Mouse (Mus musculus) midbrain, embryonic 14.5 days (tissue): ENCODE measurements around the gene Ksr2. TPM values are rescaled to one million over a fixed set of nuclear protein-coding genes. Genes with fewer than 3 reads are reported as not detected.

Experiments
- ATAC-seq: fragments of 200-750 bp; cut with Nextera tagmentation; 2 replicates; pipeline ENCODE4 v1.8.0; 2017; ENCODE audit warnings: moderate number of reproducible peaks, moderate library complexity; ENCODE audit not compliant: low FRiP score, low TSS enrichment
- DNase-seq: peaks from one replicate; pipeline ENCODE4 v3.0.0-alpha.2; 2015
- H3K27ac ChIP-seq: fragments of 300-500 bp; sonication (generic); replicated peaks from 2 replicates; pipeline ENCODE4 v1.5.1; 2014; ENCODE audit warnings: mild to moderate bottlenecking, low read depth, low read length, moderate library complexity
- H3K27me3 ChIP-seq: fragments of 300-500 bp; sonication (generic); 2 replicates; pipeline ENCODE4 v1.6.1; 2014; ENCODE audit warnings: low read length, control low read depth, mixed read lengths; ENCODE audit not compliant: control insufficient read depth, insufficient read depth
- H3K36me3 ChIP-seq: fragments of 300-500 bp; sonication (generic); 2 replicates; pipeline ENCODE4 v1.6.1; 2014; ENCODE audit warnings: low read length, control low read depth; ENCODE audit not compliant: control insufficient read depth, insufficient read depth
- H3K4me1 ChIP-seq: fragments of 300-500 bp; sonication (generic); 2 replicates; pipeline ENCODE4 v1.6.1; 2014; ENCODE audit warnings: mild to moderate bottlenecking, antibody characterized with exemption, low read length, control low read depth; ENCODE audit not compliant: control insufficient read depth, insufficient read depth
- H3K4me2 ChIP-seq: fragments of 300-500 bp; sonication (generic); 2 replicates; pipeline ENCODE4 v1.6.1; 2014; ENCODE audit warnings: mild to moderate bottlenecking, low read length, moderate library complexity
- H3K4me3 ChIP-seq: fragments of 300-500 bp; sonication (generic); replicated peaks from 2 replicates; pipeline ENCODE4 v1.5.1; 2014; ENCODE audit warnings: low read depth, low read length
- H3K9ac ChIP-seq: fragments of 300-500 bp; sonication (generic); replicated peaks from 2 replicates; pipeline ENCODE4 v1.6.1; 2014; ENCODE audit warnings: mild to moderate bottlenecking, low read length, moderate library complexity
- H3K9me3 ChIP-seq: fragments of 300-500 bp; sonication (generic); 2 replicates; pipeline ENCODE4 v1.6.1; 2016; ENCODE audit warnings: low read length, control low read depth, mixed read lengths; ENCODE audit not compliant: control insufficient read depth
- WGBS: fragments of 180-500 bp; shearing (Covaris S2); extraction: QIAGEN DNeasy Blood & Tissue Kit; methylation state at CpG from one replicate; pipeline ENCODE4 v1.1.7; 2014; 5-methylcytosine and 5-hydroxymethylcytosine counted together
- polyA plus RNA-seq: library from polyadenylated mRNA; unstranded; fragments of >200 nt; fragmentation: Nextera tagmentation; extraction: Ambion mirVana; gene quantifications from 2 replicates; pipeline ENCODE4 v1.2.1, GENCODE M21; 2014

Ksr2 gene
- polyA plus RNA-seq, 1 experiment from 2014 or later = 8.1 TPM

DNA sequence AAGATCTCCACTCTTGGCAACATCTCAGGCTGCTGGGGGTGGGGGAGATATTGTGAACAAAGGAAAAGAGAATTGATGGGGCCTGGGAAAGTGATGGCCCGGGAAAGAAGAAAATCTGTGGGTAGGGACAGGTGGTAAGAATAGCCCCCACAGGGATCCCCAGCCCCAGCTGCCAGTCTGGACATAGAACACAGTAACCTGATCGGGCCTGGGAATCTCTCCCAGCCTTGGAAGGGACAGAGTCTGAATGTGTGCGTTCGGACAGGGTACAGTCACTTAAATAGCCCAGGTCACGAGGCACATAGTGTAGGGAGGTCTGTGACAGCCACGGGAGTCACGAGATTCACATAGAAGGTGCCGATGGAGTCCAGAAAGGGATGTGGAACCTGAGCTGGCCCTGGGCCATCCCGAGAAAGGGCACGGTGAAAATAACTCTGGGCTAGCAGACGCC lies 388.3 kb downstream of the Ksr2 start:
- no peak for ATAC-seq
- DNase-seq = no peak
- Histone ChIP-seq H3K9ac (no peak overlapping the region), H3K27me3 (no peaks in the 10 kb centered on the region), H3K4me1 (no peaks in the 10 kb centered on the region), H3K9me3 (no peaks in the 10 kb centered on the region), H3K4me2 (no peak overlapping the region), H3K27ac (no peak overlapping the region), H3K36me3 (no peaks in the 10 kb centered on the region), H3K4me3 (no peak overlapping the region)
- WGBS = 91% methylated on average over 11 of the region's 11 CpGs

DNA sequence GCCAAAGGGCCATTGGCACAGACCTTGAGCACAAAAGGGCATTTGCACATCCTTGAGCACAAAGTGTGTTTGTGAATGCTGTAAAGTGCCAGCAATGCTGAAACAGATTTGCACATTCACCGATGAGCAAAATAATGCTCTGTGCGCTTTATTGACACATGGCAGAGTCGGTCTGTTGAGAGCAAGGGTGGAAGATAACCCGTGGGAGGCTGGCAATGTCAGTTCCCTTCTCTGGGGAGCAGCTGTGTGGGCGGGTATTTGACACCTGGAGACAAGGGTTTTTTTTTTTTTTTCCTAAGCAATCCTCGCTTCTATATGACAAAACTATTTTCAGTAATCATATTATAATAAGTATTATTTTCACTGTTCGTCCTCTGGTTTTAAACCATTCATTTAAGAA lies 389.8 kb downstream of the Ksr2 start:
- no peak for ATAC-seq
- DNase-seq = no peak
- WGBS = 78% methylated on average over 7 of the region's 7 CpGs
- no peak overlapping the region for H3K9ac ChIP-seq
- no peaks in the 10 kb centered on the region for H3K9me3 ChIP-seq
- H3K4me3 ChIP-seq = no peak overlapping the region
- no peaks in the 10 kb centered on the region for H3K27me3 ChIP-seq
- H3K36me3 ChIP-seq = no peaks in the 10 kb centered on the region
- no peak overlapping the region for H3K27ac ChIP-seq
- H3K4me1 ChIP-seq = no peaks in the 10 kb centered on the region
- H3K4me2 ChIP-seq = no peak overlapping the region

DNA sequence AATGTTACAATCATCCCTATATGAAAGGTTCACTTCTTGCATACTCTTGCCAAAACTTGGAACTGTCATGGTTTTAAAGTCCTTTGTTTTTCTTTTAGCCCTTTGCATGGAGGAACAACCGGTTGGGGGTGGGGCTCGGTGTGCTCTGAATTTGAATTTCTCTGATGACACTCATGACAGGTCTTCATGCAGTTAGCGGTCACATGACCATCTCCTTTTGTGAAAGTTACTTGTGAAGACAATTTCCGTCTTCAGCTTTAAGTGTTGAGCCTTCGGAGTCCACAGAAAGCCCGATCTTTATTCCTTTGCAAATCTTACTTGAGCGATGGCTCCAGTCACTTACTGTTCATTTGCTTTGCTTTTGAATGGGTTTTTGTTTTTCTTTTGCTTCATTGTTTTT lies 397.1 kb downstream of the Ksr2 start:
- ATAC-seq = no peak
- no peak for DNase-seq
- H3K9me3 ChIP-seq = no peaks in the 10 kb centered on the region
- no peak overlapping the region for H3K4me2 ChIP-seq
- no peaks in the 10 kb centered on the region for H3K36me3 ChIP-seq
- no peak overlapping the region for H3K27ac ChIP-seq
- no peak overlapping the region for H3K9ac ChIP-seq
- 91% methylated on average over 7 of the region's 7 CpGs for WGBS
- H3K4me3 ChIP-seq = no peak overlapping the region
- H3K27me3 ChIP-seq = no peaks in the 10 kb centered on the region
- no peaks in the 10 kb centered on the region for H3K4me1 ChIP-seq

DNA sequence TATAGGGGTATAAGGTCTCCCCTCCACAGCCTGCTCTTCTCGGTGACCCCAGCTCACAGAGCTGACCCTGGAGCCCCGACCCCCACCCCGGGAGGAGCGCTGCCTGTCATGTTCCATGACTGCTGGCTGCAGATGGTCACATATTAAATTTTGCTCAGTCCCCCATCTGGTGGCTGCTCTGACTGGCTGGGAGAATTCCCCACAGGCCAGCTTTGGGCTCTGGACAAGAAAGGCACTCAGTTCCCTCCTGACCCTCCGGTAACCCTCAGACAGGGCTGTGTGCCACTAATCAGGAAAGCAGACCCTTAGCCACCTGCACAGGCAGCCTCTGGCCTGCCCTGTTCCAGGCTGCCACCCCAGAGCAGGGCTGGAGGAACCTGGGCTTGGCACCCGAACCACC lies 405.0 kb downstream of the Ksr2 start:
- Histone ChIP-seq H3K9me3 (no peaks in the 10 kb centered on the region), H3K4me2 (no peak overlapping the region), H3K4me1 (no peaks in the 10 kb centered on the region), H3K27me3 (no peaks in the 10 kb centered on the region), H3K27ac (no peak overlapping the region), H3K9ac (no peak overlapping the region), H3K4me3 (no peak overlapping the region), H3K36me3 (no peaks in the 10 kb centered on the region)
- ATAC-seq = no peak
- DNase-seq = no peak
- WGBS = 72% methylated on average over 6 of the region's 6 CpGs

DNA sequence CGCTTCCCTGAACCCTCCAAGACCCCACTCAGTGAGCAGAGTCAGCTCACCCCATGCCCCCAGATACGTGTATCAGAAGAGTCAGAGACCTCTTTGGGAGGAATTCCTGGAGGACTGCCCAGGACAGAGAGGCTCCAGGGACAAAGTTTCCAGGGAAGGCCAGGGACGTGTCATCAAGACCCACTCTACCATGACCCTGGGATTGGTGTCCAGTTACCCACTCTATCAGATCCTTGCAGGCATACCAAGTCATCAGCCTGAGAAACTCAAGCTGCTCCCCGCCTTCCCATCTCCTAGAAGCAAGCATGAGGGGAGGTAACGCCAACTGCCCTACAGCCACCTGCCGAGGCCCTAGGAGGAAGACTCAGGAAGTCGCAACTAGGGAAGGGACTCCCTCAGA lies 406.6 kb downstream of the Ksr2 start:
- Histone ChIP-seq H3K4me2 (no peak overlapping the region), H3K36me3 (no peaks in the 10 kb centered on the region), H3K4me3 (no peak overlapping the region), H3K9me3 (no peaks in the 10 kb centered on the region), H3K27me3 (no peaks in the 10 kb centered on the region), H3K27ac (no peak overlapping the region), H3K4me1 (no peaks in the 10 kb centered on the region), H3K9ac (no peak overlapping the region)
- ATAC-seq (no peak), DNase-seq (no peak)
- WGBS = 67% methylated on average over 7 of the region's 7 CpGs

DNA sequence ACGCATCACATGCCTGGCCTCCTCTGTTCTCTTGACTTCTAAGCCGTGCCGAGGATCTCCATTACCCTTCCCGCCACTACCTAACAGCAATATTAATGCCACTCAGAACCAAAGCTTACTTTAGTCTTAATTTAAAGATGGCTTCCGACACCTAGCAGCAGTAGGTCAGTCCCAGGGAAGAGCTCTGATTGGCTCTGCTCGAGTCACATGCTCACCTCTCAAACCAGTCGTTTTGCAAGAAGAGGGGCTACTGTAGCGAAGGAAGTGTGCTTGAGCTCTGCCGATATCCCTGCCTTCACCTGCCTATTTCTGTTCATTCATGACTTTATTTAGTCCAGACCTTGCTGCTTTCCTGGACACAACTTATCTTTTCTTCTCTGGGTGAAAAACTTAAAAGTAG lies 410.0 kb downstream of the Ksr2 start:
- H3K4me3 ChIP-seq = no peak overlapping the region
- H3K27me3 ChIP-seq = no peaks in the 10 kb centered on the region
- no peak overlapping the region for H3K9ac ChIP-seq
- H3K36me3 ChIP-seq = no peaks in the 10 kb centered on the region
- DNase-seq (no peak), ATAC-seq (no peak)
- H3K9me3 ChIP-seq = no peaks in the 10 kb centered on the region
- H3K4me2 ChIP-seq = no peak overlapping the region
- no peaks in the 10 kb centered on the region for H3K4me1 ChIP-seq
- H3K27ac ChIP-seq = no peak overlapping the region
- 95% methylated on average over 9 of the region's 9 CpGs for WGBS

DNA sequence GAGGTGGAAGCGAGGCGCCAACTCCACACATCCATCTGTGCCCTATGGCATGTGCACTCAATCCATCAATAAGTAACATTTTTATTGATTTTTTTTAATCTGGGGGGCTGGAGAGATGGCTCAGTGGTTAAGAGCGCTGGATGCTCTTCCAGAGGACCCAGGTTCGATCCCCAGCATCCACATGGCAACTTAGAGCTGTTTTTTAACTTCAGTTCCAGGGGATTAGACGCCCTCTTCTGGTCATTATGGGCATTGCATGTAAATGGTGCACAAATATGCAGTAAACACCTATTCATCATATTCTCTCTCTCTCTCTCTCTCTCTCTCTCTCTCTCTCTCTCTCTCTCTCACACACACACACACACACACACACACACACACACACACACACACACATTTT lies 410.7 kb downstream of the Ksr2 start:
- no peak for DNase-seq
- no peaks in the 10 kb centered on the region for H3K9me3 ChIP-seq
- no peak overlapping the region for H3K27ac ChIP-seq
- WGBS = 78% methylated on average over 5 of the region's 5 CpGs
- ATAC-seq = no peak
- no peaks in the 10 kb centered on the region for H3K27me3 ChIP-seq
- H3K9ac ChIP-seq = no peak overlapping the region
- no peaks in the 10 kb centered on the region for H3K36me3 ChIP-seq
- no peak overlapping the region for H3K4me3 ChIP-seq
- H3K4me1 ChIP-seq = no peaks in the 10 kb centered on the region
- no peak overlapping the region for H3K4me2 ChIP-seq

Other genes starting within 250 kb of the Ksr2 start
- gene Pebp1, start 126.4 kb upstream of the Ksr2 start, polyA plus RNA-seq = 1,041 and 1,069 TPM in 2 replicates
- 0.24 and 1.3 TPM in 2 replicates for gene Vsig10, start 94.9 kb upstream of the Ksr2 start, polyA plus RNA-seq
- 238 and 242 TPM in 2 replicates for gene Wsb2, start 56.7 kb upstream of the Ksr2 start, polyA plus RNA-seq
- gene Rfc5, start 25.0 kb upstream of the Ksr2 start, polyA plus RNA-seq = 23.0 and 30.7 TPM in 2 replicates